Mouse (Mus musculus): ENCODE measurements around the gene Slc7a11. TPM values are rescaled to one million over a fixed set of nuclear protein-coding genes. Genes with fewer than 3 reads are reported as not detected.

Gene Slc7a11
- polyA plus RNA-seq, 1 experiment, result 7.2 TPM

DNA sequence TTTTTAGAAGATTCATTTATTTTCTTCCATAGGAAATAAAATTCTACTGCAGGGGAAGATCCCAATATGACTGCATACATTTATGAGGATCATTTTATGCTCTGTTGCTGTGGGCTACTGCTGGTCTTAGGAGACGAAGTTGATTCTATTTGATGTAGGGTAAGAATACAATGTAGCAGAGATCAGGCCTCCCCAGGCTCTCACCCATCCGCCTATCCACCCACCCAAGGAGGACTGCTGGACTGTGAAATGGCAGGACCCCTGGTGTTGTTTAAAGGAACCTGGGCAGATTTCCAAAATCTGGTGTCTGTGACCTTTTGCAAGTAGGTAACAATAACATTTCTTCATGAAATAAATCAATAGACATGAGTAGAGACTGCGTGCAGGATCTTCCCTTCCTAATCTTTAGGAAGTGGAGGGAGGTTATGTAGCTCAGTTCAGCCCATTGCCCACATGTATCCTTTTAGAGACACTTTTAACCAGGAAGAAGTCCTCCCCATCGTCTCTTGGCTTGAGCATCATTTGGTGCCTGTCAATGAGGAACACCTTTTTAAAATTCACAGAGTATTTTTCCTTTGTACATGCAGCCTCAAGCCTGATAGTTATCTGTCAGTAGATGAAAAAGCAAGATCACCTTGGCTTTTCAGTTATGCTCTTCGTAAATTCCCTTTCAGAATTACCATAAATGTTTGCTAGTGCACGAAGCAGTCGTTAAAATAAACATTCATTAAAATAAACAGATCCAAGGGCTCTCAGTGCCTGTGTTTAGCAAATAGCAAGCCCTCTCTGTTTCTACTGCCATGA lies 576.1 kb downstream of the Slc7a11 start:
- TF ChIP-seq TCF3 (IDR thresholded peaks at IDR 0.05; ENCODE audit: insufficient read length, low read depth), result no peak
- no peak for TF ChIP-seq REST (IDR thresholded peaks at IDR 0.05; ENCODE audit: insufficient read depth, insufficient read length)
- no peak for TF ChIP-seq MAX (IDR thresholded peaks at IDR 0.05; ENCODE audit: low read depth)
- no peak for TF ChIP-seq USF1 (IDR thresholded peaks at IDR 0.05; ENCODE audit: low read depth)
- no peak for TF ChIP-seq POLR2AphosphoS2 (IDR thresholded peaks at IDR 0.05; ENCODE audit: insufficient read length, low read depth)
- TF ChIP-seq POLR2A (IDR thresholded peaks at IDR 0.05; ENCODE audit: insufficient read length, low read depth), result no peak
- TF ChIP-seq CEBPB (IDR thresholded peaks at IDR 0.05; ENCODE audit: insufficient read depth, poor library complexity, severe bottlenecking), result no peak
- Histone ChIP-seq H3ac (ENCODE audit: control insufficient read depth, insufficient read length) (no peak overlapping the region), H3K36me3 (ENCODE audit: control insufficient read depth, insufficient read depth) (no peaks in the 10 kb centered on the region), H3K4me3 (no peak overlapping the region), H3K4me2 (ENCODE audit: low read depth) (no peak overlapping the region), H3K27me3 (ENCODE audit: control insufficient read depth, insufficient read depth, insufficient read length) (no peaks in the 10 kb centered on the region), H3K79me2 (ENCODE audit: control insufficient read depth, insufficient read depth) (no peaks in the 10 kb centered on the region)

DNA sequence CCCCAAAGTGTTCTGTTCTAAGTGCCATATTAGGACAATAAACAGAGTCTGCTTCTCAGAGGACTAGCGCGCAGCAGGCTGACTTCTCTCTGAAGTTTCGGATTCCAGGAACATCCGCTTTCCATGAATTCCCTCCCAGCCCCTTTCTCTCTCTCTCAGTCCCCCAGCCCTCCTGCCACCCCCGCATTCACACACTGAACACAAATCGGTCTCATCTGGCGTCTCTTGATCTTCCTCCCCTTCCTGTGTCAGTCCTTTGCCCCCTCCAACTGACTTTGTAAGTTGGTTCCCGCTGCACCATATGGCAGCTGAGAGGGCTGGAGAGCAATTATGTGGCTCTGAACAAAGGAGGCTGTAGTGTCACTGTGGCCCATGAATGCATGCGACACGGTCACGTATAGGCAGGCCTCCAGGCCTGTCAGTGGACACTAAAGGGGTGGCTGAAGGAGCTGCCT lies 577.3 kb downstream of the Slc7a11 start:
- Histone ChIP-seq H3K79me2 (ENCODE audit: control insufficient read depth, insufficient read depth) (no peaks in the 10 kb centered on the region), H3K4me2 (ENCODE audit: low read depth) (no peak overlapping the region), H3ac (ENCODE audit: control insufficient read depth, insufficient read length) (no peak overlapping the region), H3K27me3 (ENCODE audit: control insufficient read depth, insufficient read depth, insufficient read length) (no peaks in the 10 kb centered on the region), H3K4me3 (no peak overlapping the region), H3K36me3 (ENCODE audit: control insufficient read depth, insufficient read depth) (no peaks in the 10 kb centered on the region)
- TF ChIP-seq SRF (IDR thresholded peaks at IDR 0.05; ENCODE audit: control insufficient read depth, insufficient read length, low read depth) (peak; percentile 31), POLR2AphosphoS2 (IDR thresholded peaks at IDR 0.05; ENCODE audit: insufficient read length, low read depth) (no peak)

DNA sequence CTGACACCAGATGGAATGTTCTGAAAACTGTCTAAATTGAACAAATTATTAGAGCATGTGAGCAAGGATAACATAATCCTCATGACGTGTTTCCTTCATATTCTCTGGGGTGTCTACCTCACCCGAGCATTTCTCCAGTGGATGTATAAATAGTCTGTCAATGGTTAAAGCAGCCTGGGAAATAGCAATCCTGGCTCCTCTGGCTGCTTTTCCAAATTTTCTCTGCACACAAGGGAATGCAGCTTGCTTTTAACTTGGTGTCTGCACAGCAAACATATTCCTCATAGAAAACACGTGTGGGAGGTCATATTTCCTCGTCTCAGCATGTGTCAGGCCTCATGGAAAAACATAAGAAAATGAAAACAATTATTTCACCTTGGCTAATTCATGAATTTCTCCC lies 586.6 kb downstream of the Slc7a11 start:
- Histone ChIP-seq H3K79me2 (ENCODE audit: control insufficient read depth, insufficient read depth) (no peaks in the 10 kb centered on the region), H3K36me3 (ENCODE audit: control insufficient read depth, insufficient read depth) (no peaks in the 10 kb centered on the region), H3ac (ENCODE audit: control insufficient read depth, insufficient read length) (no peak overlapping the region), H3K4me2 (ENCODE audit: low read depth) (no peak overlapping the region), H3K27me3 (ENCODE audit: control insufficient read depth, insufficient read depth, insufficient read length) (no peaks in the 10 kb centered on the region), H3K4me3 (no peak overlapping the region)
- TF ChIP-seq POLR2A (IDR thresholded peaks at IDR 0.05; ENCODE audit: insufficient read length, low read depth) (no peak), TCF3 (IDR thresholded peaks at IDR 0.05; ENCODE audit: insufficient read length, low read depth) (no peak)

DNA sequence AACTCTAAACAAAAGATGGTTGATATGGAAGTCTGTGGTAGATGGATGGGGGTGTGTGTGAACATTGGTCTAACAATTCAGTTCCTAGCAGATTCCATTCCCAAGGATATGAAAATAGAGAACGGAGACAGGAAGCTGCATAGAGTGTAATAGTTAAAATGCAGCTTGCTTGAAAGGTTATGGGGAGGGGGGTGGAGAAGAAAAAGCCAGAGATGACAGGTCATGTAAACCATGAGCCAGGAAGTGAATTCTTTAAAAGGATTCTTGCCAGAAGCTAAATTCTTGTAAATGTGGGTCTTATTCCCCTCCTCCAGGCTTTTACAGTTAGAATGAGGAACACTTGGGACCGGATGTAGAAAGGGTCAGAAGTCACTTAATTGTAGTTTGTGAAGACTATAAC lies 589.1 kb downstream of the Slc7a11 start:
- H3K27me3 ChIP-seq (ENCODE audit: control insufficient read depth, insufficient read depth, insufficient read length), result no peaks in the 10 kb centered on the region
- H3K4me2 ChIP-seq (ENCODE audit: low read depth), result no peak overlapping the region
- no peaks in the 10 kb centered on the region for H3K36me3 ChIP-seq (ENCODE audit: control insufficient read depth, insufficient read depth)
- TF ChIP-seq REST (IDR thresholded peaks at IDR 0.05; ENCODE audit: insufficient read depth, insufficient read length) (no peak), MAX (IDR thresholded peaks at IDR 0.05; ENCODE audit: low read depth) (no peak), POLR2AphosphoS2 (IDR thresholded peaks at IDR 0.05; ENCODE audit: insufficient read length, low read depth) (no peak), SRF (IDR thresholded peaks at IDR 0.05; ENCODE audit: control insufficient read depth, insufficient read length, low read depth) (no peak), E2F4 (IDR thresholded peaks at IDR 0.05; ENCODE audit: insufficient read depth) (no peak), TCF12 (IDR thresholded peaks at IDR 0.05; ENCODE audit: insufficient read depth, poor library complexity, severe bottlenecking) (no peak), USF1 (IDR thresholded peaks at IDR 0.05; ENCODE audit: low read depth) (no peak)
- H3ac ChIP-seq (ENCODE audit: control insufficient read depth, insufficient read length), result no peak overlapping the region
- H3K79me2 ChIP-seq (ENCODE audit: control insufficient read depth, insufficient read depth), result no peaks in the 10 kb centered on the region
- H3K4me3 ChIP-seq, result no peak overlapping the region

DNA sequence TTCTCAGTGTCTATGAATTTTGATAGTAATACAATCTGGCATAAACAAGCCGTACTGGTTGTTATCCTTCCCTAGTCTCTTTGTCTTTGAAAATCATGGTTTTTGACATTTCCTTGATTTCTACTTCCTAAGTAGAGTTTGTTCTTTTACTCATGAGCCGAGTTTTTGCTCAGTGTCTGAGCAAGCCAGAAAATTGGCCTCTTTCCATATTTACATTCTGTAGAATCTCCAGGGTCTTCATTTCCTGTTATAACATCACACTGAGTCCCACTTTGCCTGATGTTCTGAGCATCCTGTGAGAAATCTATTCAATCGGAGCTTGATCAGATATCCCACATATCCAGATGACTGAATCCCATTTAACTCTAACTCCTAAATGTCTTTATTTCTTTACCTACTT lies 600.4 kb downstream of the Slc7a11 start:
- Histone ChIP-seq H3K4me3 (no peak overlapping the region), H3K4me2 (ENCODE audit: low read depth) (no peak overlapping the region), H3K36me3 (ENCODE audit: control insufficient read depth, insufficient read depth) (no peaks in the 10 kb centered on the region), H3ac (ENCODE audit: control insufficient read depth, insufficient read length) (no peak overlapping the region), H3K79me2 (ENCODE audit: control insufficient read depth, insufficient read depth) (no peaks in the 10 kb centered on the region), H3K27me3 (ENCODE audit: control insufficient read depth, insufficient read depth, insufficient read length) (no peaks in the 10 kb centered on the region)
- TF ChIP-seq MAX (IDR thresholded peaks at IDR 0.05; ENCODE audit: low read depth), result no peak
- TF ChIP-seq POLR2A (IDR thresholded peaks at IDR 0.05; ENCODE audit: insufficient read length, low read depth), result no peak
- no peak for TF ChIP-seq MYOD1 (IDR thresholded peaks at IDR 0.05; ENCODE audit: control insufficient read depth in 1 of 3, insufficient read length in 2 of 3, low read depth in 2 of 3)
- no peak for TF ChIP-seq CEBPB (IDR thresholded peaks at IDR 0.05; ENCODE audit: insufficient read depth, poor library complexity, severe bottlenecking)
- no peak for TF ChIP-seq TCF3 (IDR thresholded peaks at IDR 0.05; ENCODE audit: insufficient read length, low read depth)
- no peak for TF ChIP-seq E2F4 (IDR thresholded peaks at IDR 0.05; ENCODE audit: insufficient read depth)
- TF ChIP-seq SRF (IDR thresholded peaks at IDR 0.05; ENCODE audit: control insufficient read depth, insufficient read length, low read depth), result no peak
- TF ChIP-seq MYOG (IDR thresholded peaks at IDR 0.05; ENCODE audit: control insufficient read depth in 1 of 3, insufficient read depth in 1 of 3, insufficient read length in 2 of 3, low read depth in 2 of 3), result no peak
- no peak for TF ChIP-seq USF1 (IDR thresholded peaks at IDR 0.05; ENCODE audit: low read depth)
- TF ChIP-seq POLR2AphosphoS2 (IDR thresholded peaks at IDR 0.05; ENCODE audit: insufficient read length, low read depth), result no peak
- no peak for TF ChIP-seq REST (IDR thresholded peaks at IDR 0.05; ENCODE audit: insufficient read depth, insufficient read length)
- TF ChIP-seq TCF12 (IDR thresholded peaks at IDR 0.05; ENCODE audit: insufficient read depth, poor library complexity, severe bottlenecking), result no peak
